Mouse (Mus musculus) adrenal gland, adult 8-10 months (tissue): ENCODE measurements around the gene Noxo1. TPM values are rescaled to one million over a fixed set of nuclear protein-coding genes. Genes with fewer than 3 reads are reported as not detected.
A peak's percentile ranks its signal among the peaks of the same experiment; 100 is the strongest.

ENCODE experiments used
- DNase-seq: peaks from one replicate; pipeline ENCODE4 v3.0.0; 2022
- total RNA-seq, 4 experiments: library from RNA; stranded (reverse); gene quantifications; 2 replicates each; pipeline ENCODE4 v1.2.4; 2022

The Noxo1 gene
- total RNA-seq, 4 experiments from 2014 or later: 2.8 to 14.8 (median 7.5) TPM

DNA sequence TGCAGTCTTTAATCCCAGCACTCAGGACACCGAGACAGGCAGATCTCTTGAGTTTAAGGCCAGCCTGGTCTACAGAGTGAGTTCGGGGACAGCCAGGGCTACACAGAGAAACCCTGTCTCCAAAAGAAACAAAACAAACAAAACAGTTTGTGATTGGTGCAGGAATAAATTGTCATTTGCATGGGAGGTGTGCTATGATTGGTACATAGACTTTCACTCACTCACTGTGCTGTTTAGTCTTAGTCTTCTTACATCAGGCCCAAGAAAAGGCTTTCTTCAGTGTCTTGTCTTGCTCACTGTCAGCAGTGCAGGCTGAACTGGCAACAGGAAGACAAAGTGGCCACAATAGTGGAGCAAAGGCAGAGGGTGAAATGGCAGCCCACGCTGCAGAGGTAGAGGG lies 48.3 kb downstream of the Noxo1 start:
- no peak for DNase-seq

DNA sequence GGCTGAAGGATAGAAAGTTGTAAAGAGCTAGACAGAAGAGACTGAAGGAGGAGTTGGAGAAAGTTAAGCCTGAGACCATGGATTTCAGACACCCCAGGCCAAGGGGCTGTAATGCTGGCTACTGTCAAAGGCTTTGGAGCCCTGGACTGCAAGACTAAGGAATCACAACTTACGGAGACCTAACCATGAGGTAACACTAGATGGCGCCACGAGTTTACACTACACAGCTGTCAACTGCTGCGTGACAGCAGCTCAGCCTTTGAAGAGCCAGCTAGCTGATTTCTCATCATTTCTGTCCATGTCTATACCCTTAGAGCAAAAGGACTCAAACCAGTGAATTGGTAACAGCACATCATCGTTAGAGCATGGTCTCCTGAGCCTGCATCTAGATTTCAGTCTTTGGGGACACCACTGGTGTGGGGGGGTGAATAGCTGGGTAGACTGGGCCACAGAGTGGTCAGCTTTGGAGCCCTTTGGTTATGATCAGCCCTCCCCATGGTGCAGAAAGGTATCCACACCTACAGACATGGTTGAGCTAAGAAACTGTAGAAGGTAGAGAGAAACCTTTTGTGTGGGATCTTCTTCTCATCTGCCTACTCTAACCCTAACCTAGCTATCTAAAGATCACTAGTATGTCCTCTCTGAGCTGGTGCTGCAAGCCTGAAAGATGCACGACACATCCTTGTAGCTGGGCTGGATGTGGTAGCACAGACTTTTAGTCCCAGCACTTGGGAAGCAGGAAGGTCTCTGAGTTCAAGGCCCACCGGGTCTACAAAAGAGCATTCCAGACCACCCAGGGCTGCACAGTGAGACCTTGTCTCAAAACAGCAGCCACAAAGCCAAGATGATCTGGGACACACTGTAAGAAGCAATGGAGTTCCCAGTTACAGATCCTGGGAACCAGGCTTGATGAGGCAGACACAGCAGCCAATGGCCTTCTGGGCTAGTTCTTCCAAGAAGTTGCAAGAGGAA lies 49.8 kb downstream of the Noxo1 start:
- peak; percentile 73 for DNase-seq

DNA sequence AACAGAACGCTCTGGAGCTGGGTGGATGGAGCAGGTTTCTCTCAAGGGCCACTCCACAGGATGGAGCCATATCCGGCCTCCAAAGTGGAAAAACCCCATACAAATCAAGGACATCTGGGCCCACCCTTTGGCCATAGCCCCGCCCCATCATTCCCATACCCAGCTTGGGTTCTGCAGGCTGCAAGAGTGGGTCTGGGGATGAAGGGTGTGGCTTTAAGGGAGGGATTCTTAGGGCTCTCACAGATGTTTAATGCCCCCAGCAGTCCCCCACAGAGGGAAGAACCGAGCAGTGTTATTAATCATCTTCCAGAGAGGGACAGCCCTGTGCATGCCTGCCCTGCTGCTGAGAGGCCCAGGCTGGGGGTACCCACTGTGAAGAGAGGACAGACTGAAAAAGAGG lies 51.0 kb downstream of the Noxo1 start:
- no peak for DNase-seq

Other genes with a start within 250 kb of the Noxo1 start
- gene E4f1, start 225.9 kb upstream of the Noxo1 start, total RNA-seq: 10 to 100 TPM; 20.9 to 37.4 (median 26.4) TPM
- 100 to 1,000 TPM; 105 to 116 (median 107) TPM for gene Pgp, start 225.8 kb upstream of the Noxo1 start, total RNA-seq
- under 1 TPM in 2 of 4 experiments, not detected in 2; 0.30 to 0.38 TPM for gene Bricd5, start 222.3 kb upstream of the Noxo1 start, total RNA-seq
- 10 to 100 TPM; 24.3 to 37.6 (median 32.2) TPM for gene Mlst8, start 217.2 kb upstream of the Noxo1 start, total RNA-seq
- 10 to 100 TPM; 49.1 to 61.2 (median 53.8) TPM for gene Caskin1, start 207.6 kb upstream of the Noxo1 start, total RNA-seq
- 100 to 1,000 TPM in 3 of 4 experiments, 10 to 100 TPM in 1; 92.1 to 189 (median 132) TPM for gene Traf7, start 168.3 kb upstream of the Noxo1 start, total RNA-seq
- 1 to 10 TPM in 3 of 4 experiments, under 1 TPM in 1; 0.81 to 3.5 (median 2.4) TPM for gene Rab26, start 162.0 kb upstream of the Noxo1 start, total RNA-seq
- gene Pkd1, start 146.4 kb upstream of the Noxo1 start, total RNA-seq: 10 to 100 TPM; 58.5 to 88.8 (median 71.0) TPM
- 100 to 1,000 TPM in 3 of 4 experiments, 10 to 100 TPM in 1; 79.2 to 135 (median 111) TPM for gene Tsc2, start 63.6 kb upstream of the Noxo1 start, total RNA-seq
- gene Nthl1, start 63.6 kb upstream of the Noxo1 start, total RNA-seq: 10 to 100 TPM in 3 of 4 experiments, 1 to 10 TPM in 1; 9.0 to 17.3 (median 12.1) TPM
- gene Slc9a3r2, start 45.9 kb upstream of the Noxo1 start, total RNA-seq: 10 to 100 TPM; 45.9 to 78.6 (median 73.7) TPM
- not detected for gene Npw, start 37.8 kb upstream of the Noxo1 start, total RNA-seq
- 10 to 100 TPM; 44.9 to 59.4 (median 50.8) TPM for gene Zfp598, start 26.5 kb upstream of the Noxo1 start, total RNA-seq
- 1 to 10 TPM; 2.4 to 5.5 (median 3.8) TPM for gene Syngr3, start 6.3 kb upstream of the Noxo1 start, total RNA-seq
- 10 to 100 TPM; 31.7 to 35.6 (median 32.6) TPM for gene Gfer, start 78 bp upstream of the Noxo1 start, total RNA-seq
- 10 to 100 TPM; 34.3 to 40.5 (median 38.2) TPM for gene Tbl3, start 11.4 kb downstream of the Noxo1 start, total RNA-seq
- gene Rnf151, start 21.8 kb downstream of the Noxo1 start, total RNA-seq: not detected
- 100 to 1,000 TPM; 571 to 651 (median 615) TPM for gene Rps2, start 21.9 kb downstream of the Noxo1 start, total RNA-seq
- 100 to 1,000 TPM; 199 to 268 (median 237) TPM for gene Ndufb10, start 28.2 kb downstream of the Noxo1 start, total RNA-seq
- under 1 TPM in 1 of 4 experiments, not detected in 3; 0.49 TPM for gene Rpl3l, start 31.6 kb downstream of the Noxo1 start, total RNA-seq
- gene Msrb1, start 40.4 kb downstream of the Noxo1 start, total RNA-seq: 10 to 100 TPM; 87.3 to 91.3 (median 89.0) TPM
- gene Hs3st6, start 56.8 kb downstream of the Noxo1 start, total RNA-seq: 1 to 10 TPM; 1.7 to 2.8 (median 2.4) TPM
- gene Meiob, start 108.1 kb downstream of the Noxo1 start, total RNA-seq: 1 to 10 TPM in 2 of 4 experiments, under 1 TPM in 2; 0.52 to 2.7 (median 1.1) TPM
- 10 to 100 TPM; 81.9 to 99.1 (median 92.7) TPM for gene Hagh, start 143.9 kb downstream of the Noxo1 start, total RNA-seq
- gene Fahd1, start 154.1 kb downstream of the Noxo1 start, total RNA-seq: 10 to 100 TPM; 26.4 to 36.0 (median 32.1) TPM
- 1 to 10 TPM; 2.0 to 5.8 (median 2.7) TPM for gene Igfals, start 169.8 kb downstream of the Noxo1 start, total RNA-seq
- 10 to 100 TPM; 58.9 to 66.0 (median 61.5) TPM for gene Nubp2, start 190.1 kb downstream of the Noxo1 start, total RNA-seq
- gene Spsb3, start 190.4 kb downstream of the Noxo1 start, total RNA-seq: 10 to 100 TPM; 31.5 to 34.0 (median 33.7) TPM
- gene Eme2, start 198.9 kb downstream of the Noxo1 start, total RNA-seq: 10 to 100 TPM; 43.6 to 80.7 (median 66.3) TPM
- gene Mrps34, start 198.9 kb downstream of the Noxo1 start, total RNA-seq: 100 to 1,000 TPM; 120 to 201 (median 138) TPM
- gene Nme3, start 200.3 kb downstream of the Noxo1 start, total RNA-seq: 100 to 1,000 TPM in 2 of 4 experiments, 10 to 100 TPM in 2; 73.5 to 148 (median 104) TPM
- gene Mapk8ip3, start 240.7 kb downstream of the Noxo1 start, total RNA-seq: 100 to 1,000 TPM in 3 of 4 experiments, 10 to 100 TPM in 1; 96.1 to 271 (median 177) TPM